Mouse (Mus musculus) lung, adult 2 months (tissue): ENCODE results near the gene 4931428L18Rik.

Source experiments
- CTCF ChIP-seq: fragments of 200-500 bp; IDR thresholded peaks from 2 replicates; pipeline ENCODE4 v1.5.1; 2011; ENCODE audit warnings: mild to moderate bottlenecking, low read length, control low read depth; ENCODE audit not compliant: insufficient read depth
- POLR2A ChIP-seq: fragments of 200-500 bp; IDR thresholded peaks from 2 replicates; pipeline ENCODE4 v1.6.1; 2011; ENCODE audit warnings: low read depth, mild to moderate bottlenecking, control low read depth, low read length, borderline replicate concordance; ENCODE audit errors: extremely low read depth

DNA sequence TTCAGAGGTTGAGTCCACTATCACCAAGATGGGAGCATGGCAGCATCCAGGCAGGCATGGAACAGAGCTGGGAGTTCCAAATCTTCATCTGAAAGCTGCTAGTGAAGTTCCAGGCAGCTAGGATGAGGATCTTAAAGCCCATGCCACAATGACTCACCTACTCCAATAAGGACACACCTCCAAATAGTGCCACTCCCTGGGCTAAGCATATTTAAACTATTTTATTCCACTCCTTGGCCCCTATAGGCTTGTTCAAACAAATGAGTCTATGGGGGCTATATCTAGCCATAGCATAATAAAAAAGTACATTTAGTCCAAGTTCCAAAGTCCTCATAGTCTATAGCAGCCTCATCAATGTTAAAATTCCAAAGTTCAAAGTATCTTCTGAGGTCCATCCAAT lies 199.3 kb downstream of the 4931428L18Rik start:
- TF ChIP-seq CTCF (no peak), POLR2A (no peak)
